Mouse (Mus musculus) thymus, postnatal 14 days (tissue): ENCODE measurements around the gene Slain1.

Experiments used
- DNase-seq: peaks from one replicate; pipeline ENCODE4 v3.0.0; 2021

Slain1 gene

DNA sequence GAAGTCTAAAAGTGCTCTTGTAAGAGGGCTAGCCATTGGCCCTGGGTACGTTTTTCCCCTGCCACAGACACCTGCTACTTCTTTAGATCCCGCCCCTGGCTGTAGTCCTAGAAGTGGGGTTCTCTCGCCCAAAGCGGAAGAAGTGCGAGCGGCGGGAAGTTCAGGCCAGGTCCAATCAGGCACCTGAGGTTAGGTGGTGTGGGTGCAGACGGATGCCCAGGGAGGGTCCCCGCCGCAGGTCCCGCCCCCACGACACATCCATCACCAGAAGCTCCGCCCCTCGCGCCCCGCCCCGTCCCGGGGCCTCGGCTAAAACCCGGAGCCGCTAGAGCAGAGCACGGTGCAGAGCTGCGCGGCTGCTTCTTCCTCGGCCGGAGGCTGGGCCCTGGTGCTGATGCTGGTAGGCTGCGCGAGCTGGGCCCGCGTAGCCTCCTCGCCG lies at the start of gene Slain1:
TSS of gene Slain1 (plus strand) at position 333 of the 439 bp plus-strand sequence.
- DNase-seq = peak; percentile 99

DNA sequence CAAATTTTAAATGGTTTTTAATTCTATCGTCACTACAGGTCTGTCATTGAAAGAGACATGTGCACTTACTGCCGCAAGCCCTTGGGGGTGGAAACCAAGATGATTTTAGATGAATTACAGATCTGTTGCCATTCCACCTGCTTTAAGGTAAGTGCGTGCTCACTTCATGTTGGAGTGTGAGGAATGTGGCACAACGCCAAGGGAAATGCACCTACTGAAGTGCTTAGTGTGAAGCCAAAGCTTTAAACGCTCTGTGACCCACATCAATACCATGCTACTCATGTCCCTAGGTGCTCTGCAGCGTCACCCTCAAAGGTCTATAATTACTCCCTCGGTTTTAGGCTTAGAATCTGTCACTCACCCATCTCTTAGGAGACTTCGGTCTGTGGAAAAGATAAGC lies 42.0 kb upstream of the Slain1 start:
- no peak for DNase-seq

GRCm38 (mm10) chr14:103613573-103614271 lies 36.3 kb upstream of the Slain1 start:
- DNase-seq = no peak

DNA sequence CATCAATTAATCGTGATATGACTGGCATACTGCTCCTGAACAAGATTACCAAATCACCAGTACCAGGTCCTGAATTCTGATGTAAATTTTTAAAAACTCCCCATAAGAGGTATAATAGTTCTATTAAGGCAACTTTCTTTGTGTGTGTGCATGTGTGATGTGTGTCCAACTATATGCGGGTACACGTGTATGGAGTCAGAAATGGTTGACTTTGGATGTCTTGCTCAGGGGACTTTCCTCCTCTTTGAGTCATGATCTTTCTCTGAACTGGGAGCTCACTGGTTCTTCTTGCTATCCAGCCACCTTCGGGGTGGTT lies 35.8 kb upstream of the Slain1 start:
- no peak for DNase-seq

- no peak for DNase-seq
Measured at GRCm38 (mm10) chr14:103619756-103620155, 30.3 kb upstream of the Slain1 start.

GRCm38 (mm10) chr14:103621207-103621606 lies 28.8 kb upstream of the Slain1 start:
- DNase-seq = no peak

GRCm38 (mm10) chr14:103626100-103626499 lies 23.9 kb upstream of the Slain1 start:
- DNase-seq = no peak

- no peak for DNase-seq
Measured at GRCm38 (mm10) chr14:103629639-103630364, 20.2 kb upstream of the Slain1 start.

DNA sequence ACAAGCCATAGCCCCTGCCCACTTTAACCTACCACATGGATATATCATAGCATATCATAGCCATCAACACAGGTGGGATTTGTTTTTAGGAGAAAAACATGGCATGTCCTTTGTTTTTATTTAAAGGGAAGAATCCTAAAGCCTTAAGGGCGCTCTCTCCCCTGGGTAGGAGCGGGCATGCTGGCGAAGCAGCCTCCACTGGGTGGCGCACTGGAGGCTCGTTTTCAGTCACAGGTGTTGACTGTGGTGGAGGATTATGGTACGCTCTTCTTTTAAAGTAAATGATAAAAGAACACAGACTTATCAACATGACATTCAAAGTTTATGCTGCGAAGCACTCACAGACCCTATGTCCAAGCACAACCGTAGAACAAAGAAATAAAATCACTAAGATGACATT lies 19.5 kb upstream of the Slain1 start:
- peak; percentile 79 for DNase-seq

- DNase-seq = no peak
Measured at GRCm38 (mm10) chr14:103643933-103644332, 6.1 kb upstream of the Slain1 start.

- DNase-seq = no peak
Measured at GRCm38 (mm10) chr14:103647981-103648380, 2.0 kb upstream of the Slain1 start.

DNA sequence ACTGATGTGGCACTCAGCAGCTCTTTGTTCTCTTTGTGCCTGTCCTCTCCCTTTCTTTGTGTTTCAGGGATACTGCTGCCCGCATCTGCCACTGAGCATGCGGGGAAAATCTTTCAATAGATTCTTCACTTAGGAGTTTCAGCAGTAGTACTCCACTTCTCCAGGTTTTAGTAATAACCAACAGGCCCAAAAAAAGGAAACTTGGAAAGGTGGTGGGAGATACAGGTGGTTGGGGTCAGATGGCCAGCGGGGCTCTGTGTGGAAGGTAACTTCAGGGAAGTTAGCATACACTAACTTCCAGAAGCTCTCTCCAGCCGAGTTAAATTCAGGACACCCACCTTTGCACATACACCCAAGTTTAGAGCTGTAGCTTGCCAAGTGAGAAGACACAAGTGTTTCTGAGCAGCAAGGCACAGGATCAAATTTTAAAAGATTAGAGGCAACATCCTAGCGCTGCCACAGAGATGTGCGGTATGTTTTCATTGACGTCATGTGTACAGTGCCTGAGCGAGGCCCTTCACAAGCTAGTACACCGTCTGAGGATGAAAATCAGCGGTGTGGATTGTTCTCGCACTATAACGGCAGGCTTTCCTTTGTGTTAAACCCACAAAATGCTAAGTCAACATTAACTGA lies 1.3 kb upstream of the Slain1 start:
- DNase-seq = peak; percentile 18

- no peak for DNase-seq
Measured at GRCm38 (mm10) chr14:103649302-103649701, 726 bp upstream of the Slain1 start.

- peak; percentile 93 for DNase-seq
Measured at GRCm38 (mm10) chr14:103650413-103651101, 529 bp downstream of the Slain1 start.

DNA sequence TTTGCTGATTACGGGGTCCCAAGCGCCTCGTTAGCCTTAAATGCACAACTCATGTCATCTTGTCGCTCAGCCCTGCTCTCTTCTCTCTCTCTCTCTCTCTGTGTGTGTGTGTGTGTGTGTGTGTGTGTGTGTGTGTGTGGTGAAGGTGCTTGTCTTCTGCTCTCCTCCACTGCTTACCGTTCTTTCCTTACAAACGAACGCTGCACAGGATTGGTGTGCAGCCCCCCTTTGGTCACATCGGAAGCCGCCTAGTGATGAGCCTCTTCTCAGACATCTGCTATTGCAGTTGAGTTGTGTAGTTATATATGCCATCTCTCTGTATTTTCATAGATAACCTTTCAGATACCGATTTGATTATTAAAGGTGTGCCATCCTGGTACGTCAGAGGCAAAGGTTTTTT lies 1.1 kb downstream of the Slain1 start:
- DNase-seq = peak; percentile 68

DNA sequence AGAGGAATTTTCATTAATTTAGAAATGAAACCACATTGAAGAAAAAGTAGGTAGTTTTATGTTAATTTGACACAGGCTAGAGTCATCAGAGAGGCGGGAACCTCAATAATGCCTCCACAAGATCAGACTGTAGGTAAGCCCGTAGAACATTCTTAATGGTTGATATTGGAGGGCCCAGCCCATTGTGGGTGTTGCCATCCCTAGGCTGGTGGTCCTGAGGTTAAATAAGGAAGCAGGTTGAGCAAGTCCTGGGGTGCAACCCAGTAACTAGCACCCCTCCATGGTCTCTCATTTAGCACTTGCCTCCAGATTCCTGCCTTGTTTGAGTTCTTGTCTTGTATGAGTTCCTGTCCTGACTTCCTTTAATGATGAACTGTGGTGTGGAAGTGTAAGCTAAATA lies 1.5 kb downstream of the Slain1 start:
- DNase-seq = no peak

GRCm38 (mm10) chr14:103652524-103652923 lies 2.5 kb downstream of the Slain1 start:
- DNase-seq = peak; percentile 1

DNA sequence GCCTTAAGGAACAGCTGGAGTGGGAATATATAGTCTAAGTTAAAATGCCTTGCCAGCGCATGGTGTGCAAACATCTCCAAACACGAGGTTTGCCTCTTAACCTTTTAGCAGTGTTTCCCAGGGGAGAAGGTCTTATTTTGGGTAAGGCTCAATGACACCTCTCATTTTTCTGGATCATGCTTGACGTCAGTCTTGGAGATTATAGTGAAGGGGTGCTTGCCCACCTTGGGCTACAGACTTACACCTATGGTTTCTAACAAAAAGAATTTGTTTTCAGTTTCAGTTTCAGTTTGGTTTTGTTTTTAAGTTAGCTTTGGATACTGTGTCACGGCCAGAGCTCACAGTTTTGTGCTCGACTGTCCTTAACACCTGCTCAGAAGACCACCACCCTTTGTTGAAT lies 3.8 kb downstream of the Slain1 start:
- DNase-seq = peak; percentile 8

DNA sequence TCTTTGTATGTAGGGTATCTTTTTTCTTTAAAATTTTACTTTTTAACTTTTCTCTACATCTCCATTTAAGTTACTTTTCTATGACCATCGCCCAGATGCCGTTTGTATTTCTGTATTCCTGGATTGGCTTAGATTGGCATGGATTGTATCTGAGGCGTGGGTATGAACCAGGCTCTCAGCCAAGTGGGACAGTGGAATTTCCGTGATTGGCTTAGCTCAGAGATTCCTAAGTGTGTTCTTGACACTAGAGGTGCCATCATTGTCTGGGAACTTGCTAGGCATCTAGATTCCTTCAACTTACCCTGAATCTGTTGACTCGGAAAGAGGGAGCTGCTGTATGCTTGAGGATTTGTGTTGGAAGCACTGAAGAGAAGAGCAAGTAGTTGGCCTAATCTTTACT lies 5.4 kb downstream of the Slain1 start:
- DNase-seq = peak; percentile 1

- DNase-seq = no peak
Measured at GRCm38 (mm10) chr14:103657876-103658275, 7.8 kb downstream of the Slain1 start.

- DNase-seq = no peak
Measured at GRCm38 (mm10) chr14:103663026-103663425, 13.0 kb downstream of the Slain1 start.

- DNase-seq = no peak
Measured at GRCm38 (mm10) chr14:103664391-103664790, 14.4 kb downstream of the Slain1 start.

DNA sequence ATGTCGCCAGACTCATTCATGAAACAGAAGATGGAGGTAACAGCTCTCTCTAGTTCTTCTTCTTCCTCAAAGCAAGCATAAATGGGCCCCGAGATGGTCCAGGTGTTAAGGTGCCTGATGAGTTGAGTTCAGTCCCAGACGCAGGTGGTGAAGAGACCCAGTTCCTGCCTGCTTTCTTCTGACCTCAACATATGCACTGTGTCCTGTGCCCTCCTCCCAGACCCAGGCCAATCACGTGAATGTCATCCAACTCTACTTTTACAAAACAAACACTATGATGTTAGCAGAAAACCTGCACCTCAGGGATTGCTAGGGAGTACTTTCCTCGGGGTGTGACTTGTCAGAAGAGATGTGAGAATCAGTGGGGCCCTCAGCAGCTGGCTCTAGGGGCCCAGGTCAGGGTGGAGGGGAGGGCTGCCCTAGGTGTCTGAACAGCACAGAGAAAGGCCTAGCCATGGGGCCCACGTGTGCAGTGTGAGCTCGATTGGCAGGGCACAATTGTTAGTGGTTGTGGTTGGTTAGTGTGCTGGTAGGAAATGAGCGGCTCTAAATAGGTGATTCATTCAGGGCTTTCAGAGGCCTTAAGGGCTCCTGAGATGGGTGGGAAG lies 16.4 kb downstream of the Slain1 start:
- peak; percentile 17 for DNase-seq
